Mouse (Mus musculus) forebrain, embryonic 11.5 days (tissue): ENCODE measurements around the gene Limd1. TPM values are rescaled to one million over a fixed set of nuclear protein-coding genes. Genes with fewer than 3 reads are reported as not detected.

ENCODE experiments used
- ATAC-seq: fragments of 200-750 bp; cut with Nextera tagmentation; replicated peaks from 2 replicates; pipeline ENCODE4 v1.8.0; 2017; ENCODE audit warnings: moderate TSS enrichment; ENCODE audit not compliant: low FRiP score
- DNase-seq: peaks from one replicate; pipeline ENCODE4 v3.0.0-alpha.2; 2017; ENCODE audit warnings: low spot score
- H3K27ac ChIP-seq: fragments of 300-500 bp; sonication (generic); 2 replicates; pipeline ENCODE4 v1.5.1; 2014; ENCODE audit warnings: low read depth, low read length
- H3K27me3 ChIP-seq: fragments of 300-500 bp; sonication (generic); 2 replicates; pipeline ENCODE4 v1.6.1; 2014; ENCODE audit warnings: mild to moderate bottlenecking, low read length, mixed read lengths; ENCODE audit not compliant: control insufficient read depth, insufficient read depth
- H3K36me3 ChIP-seq: fragments of 300-500 bp; sonication (generic); 2 replicates; pipeline ENCODE4 v1.6.1; 2014; ENCODE audit warnings: mild to moderate bottlenecking, low read length, moderate library complexity, mixed read lengths; ENCODE audit not compliant: control insufficient read depth, insufficient read depth
- H3K4me1 ChIP-seq: fragments of 300-500 bp; sonication (generic); replicated peaks from 2 replicates; pipeline ENCODE4 v1.6.1; 2014; ENCODE audit warnings: low read length, mixed read lengths; ENCODE audit not compliant: control insufficient read depth, insufficient read depth
- H3K4me2 ChIP-seq: fragments of 300-500 bp; sonication (generic); 2 replicates; pipeline ENCODE4 v1.6.1; 2014; ENCODE audit warnings: low read depth, mild to moderate bottlenecking, low read length, moderate library complexity, mixed read lengths; ENCODE audit not compliant: severe bottlenecking
- H3K4me3 ChIP-seq: fragments of 300-500 bp; sonication (generic); 2 replicates; pipeline ENCODE4 v1.5.1; 2014; ENCODE audit warnings: low read depth, low read length
- H3K9ac ChIP-seq: fragments of 300-500 bp; sonication (generic); 2 replicates; pipeline ENCODE4 v1.6.1; 2014; ENCODE audit warnings: low read length
- H3K9me3 ChIP-seq: fragments of 300-500 bp; sonication (generic); 2 replicates; pipeline ENCODE4 v1.6.1; 2016; ENCODE audit warnings: low read length, mixed read lengths; ENCODE audit not compliant: control insufficient read depth
- WGBS: fragments of 180-500 bp; shearing (Covaris S2); extraction: QIAGEN DNeasy Blood & Tissue Kit; methylation state at CpG from one replicate; pipeline ENCODE4 v1.1.7; 2014; 5-methylcytosine and 5-hydroxymethylcytosine counted together
- polyA plus RNA-seq: library from polyadenylated mRNA; unstranded; fragments of >200 nt; fragmentation: Nextera tagmentation; extraction: Ambion mirVana; gene quantifications from 2 replicates; pipeline ENCODE4 v1.2.1, GENCODE M21; 2014

Gene Limd1
- polyA plus RNA-seq, 1 experiment from 2014 or later: 52.3 TPM

- H3K9ac ChIP-seq: no peak overlapping the region
- H3K9me3 ChIP-seq: no peaks in the 10 kb centered on the region
- WGBS: 43% methylated on average over 1 of the region's 1 CpGs
- H3K27me3 ChIP-seq: no peaks in the 10 kb centered on the region
- no peak overlapping the region for H3K4me3 ChIP-seq
- DNase-seq (no peak), ATAC-seq (no peak)
- no peak overlapping the region for H3K27ac ChIP-seq
- no peaks in the 10 kb centered on the region for H3K4me1 ChIP-seq
- H3K4me2 ChIP-seq: no peak overlapping the region
- H3K36me3 ChIP-seq: no peaks in the 10 kb centered on the region; the same call in 1 of the 2 replicates
These were observed 60.6 kb downstream of the Limd1 start for GRCm38 (mm10) chr9:123539093-123539492.

GRCm38 (mm10) chr9:123539823-123540222 lies 61.3 kb downstream of the Limd1 start:
- H3K4me1 ChIP-seq: no peaks in the 10 kb centered on the region
- 90% methylated on average over 2 of the region's 2 CpGs for WGBS
- DNase-seq (no peak), ATAC-seq (no peak)
- H3K27me3 ChIP-seq: no peaks in the 10 kb centered on the region
- H3K36me3 ChIP-seq: no peaks in the 10 kb centered on the region; the same call in 1 of the 2 replicates
- no peak overlapping the region for H3K9ac ChIP-seq
- H3K9me3 ChIP-seq: no peaks in the 10 kb centered on the region
- H3K4me2 ChIP-seq: no peak overlapping the region
- H3K4me3 ChIP-seq: no peak overlapping the region
- H3K27ac ChIP-seq: no peak overlapping the region

- no peak for ATAC-seq
- Histone ChIP-seq H3K36me3 (no peaks in the 10 kb centered on the region; the same call in 1 of the 2 replicates), H3K27ac (no peak overlapping the region), H3K9me3 (no peaks in the 10 kb centered on the region), H3K4me1 (no peaks in the 10 kb centered on the region; the same call in 1 of the 2 replicates), H3K4me2 (no peak overlapping the region), H3K4me3 (no peak overlapping the region), H3K9ac (no peak overlapping the region), H3K27me3 (no peaks in the 10 kb centered on the region)
- peak; percentile 55 for DNase-seq
- WGBS: 3% methylated on average over 3 of the region's 3 CpGs
These were observed 76.1 kb downstream of the Limd1 start for GRCm38 (mm10) chr9:123554599-123554998.

Other genes starting within 250 kb of the Limd1 start
- gene Tmem158, start 217.9 kb upstream of the Limd1 start, polyA plus RNA-seq: 4.8 and 6.4 TPM in 2 replicates
- gene Lars2, start 111.8 kb upstream of the Limd1 start, polyA plus RNA-seq: 742 and 836 TPM in 2 replicates
- 44.6 and 46.4 TPM in 2 replicates for gene Sacm1l, start 51.1 kb downstream of the Limd1 start, polyA plus RNA-seq
- 0.09 and 0.29 TPM in 2 replicates for gene Slc6a20b, start 153.9 kb downstream of the Limd1 start, polyA plus RNA-seq
- 0.04 and 0.08 TPM in 2 replicates for gene Ccr9, start 199.7 kb downstream of the Limd1 start, polyA plus RNA-seq
- gene Slc6a20a, start 200.2 kb downstream of the Limd1 start, polyA plus RNA-seq: 0.28 and 0.77 TPM in 2 replicates
- 45.5 and 46.2 TPM in 2 replicates for gene Lztfl1, start 239.0 kb downstream of the Limd1 start, polyA plus RNA-seq